In genomic region chr13:101555371-101555874, GRCm38 (mm10) we compare ENCODE assay signal across 15 mouse cellular contexts.
"Had no signal": no experiment of that assay in that cellular context is flagged by ENCODE, and none has a peak within 500 bp of the region (broad histone marks: within the 10 kb centered on the region; RNA-seq: fewer than 3 reads in every experiment).

No protein-coding gene starts in this region.

- H3K4me3 ChIP-seq: kidney, embryonic 15.5 days; limb, embryonic 15.5 days; liver, embryonic 13.5 days; midbrain, embryonic 10.5 days; myocyte; neural tube, embryonic 15.5 days had no signal

- DNase-seq: kidney, postnatal 25 days; layer of hippocampus, adult 9-11 months; layer of hippocampus, postnatal 36 days; liver, embryonic 13.5 days; lung, adult 18-20 months; lung, postnatal 4 days; midbrain, embryonic 14.5 days; right cerebral cortex, adult 18-20 months; thymus, postnatal 4 days had no signal

- H3K27me3 ChIP-seq: kidney, embryonic 15.5 days; limb, embryonic 15.5 days; liver, embryonic 13.5 days; neural tube, embryonic 15.5 days had no signal

- H3K36me3 ChIP-seq: kidney, embryonic 15.5 days; limb, embryonic 15.5 days; liver, embryonic 13.5 days; midbrain, embryonic 10.5 days; neural tube, embryonic 15.5 days had no signal

- H3K27ac ChIP-seq: kidney, embryonic 15.5 days; limb, embryonic 15.5 days; liver, embryonic 13.5 days; midbrain, embryonic 10.5 days; neural tube, embryonic 15.5 days; stomach, postnatal 0 days had no signal

- H3K4me1 ChIP-seq: neural tube, embryonic 15.5 days had no signal

- H3K9ac ChIP-seq: kidney, embryonic 15.5 days; limb, embryonic 15.5 days; liver, embryonic 13.5 days; neural tube, embryonic 15.5 days had no signal

- H3K9me3 ChIP-seq: kidney, embryonic 15.5 days; limb, embryonic 15.5 days; liver, embryonic 13.5 days; midbrain, embryonic 10.5 days; neural tube, embryonic 15.5 days had no signal

- H3K4me2 ChIP-seq: kidney, embryonic 15.5 days; limb, embryonic 15.5 days; liver, embryonic 13.5 days; neural tube, embryonic 15.5 days had no signal
